Mouse (Mus musculus): ENCODE measurements at regions not wholly inside any gene's neighbourhood (a gene's known extent, or its start where the extent isn't known, plus 50 kb on each side); places are given as distances from the start of the nearest gene placed in this dataset.
"Not testable (repeated sequence)": the region's sequence is repeated elsewhere in the genome, so short reads cannot be mapped to it uniquely, and the experiment has no call there.

- Histone ChIP-seq H3K4me1 (replicated peaks) (no peaks in the 10 kb centered on the region), H3K36me3 (no peaks in the 10 kb centered on the region), H3K4me3 (replicated peaks) (no peak overlapping the region), H3K9me3 (no peaks in the 10 kb centered on the region), H3K27me3 (no peaks in the 10 kb centered on the region), H3K9ac (replicated peaks) (no peak overlapping the region), H3K27ac (no peak overlapping the region), H3K4me2 (no peak overlapping the region)
- no peak for ATAC-seq (ENCODE audit: insufficient number of reproducible peaks, insufficient read depth, low FRiP score, low TSS enrichment, low read depth)
- 79% methylated on average over 1 of the region's 1 CpGs for WGBS
These were observed 1153.0 kb downstream of the Hace1 start for GRCm38 (mm10) chr10:46730601-46731000.

- Histone ChIP-seq H3K4me3 (replicated peaks) (no peak overlapping the region), H3K4me2 (no peak overlapping the region), H3K36me3 (no peaks in the 10 kb centered on the region), H3K27me3 (no peaks in the 10 kb centered on the region), H3K27ac (no peak overlapping the region), H3K9me3 (no peaks in the 10 kb centered on the region), H3K9ac (replicated peaks) (no peak overlapping the region), H3K4me1 (replicated peaks) (no peaks in the 10 kb centered on the region)
- WGBS = 31% methylated on average over 2 of the region's 2 CpGs
- no peak for ATAC-seq (ENCODE audit: insufficient number of reproducible peaks, insufficient read depth, low FRiP score, low TSS enrichment, low read depth)
These were observed 1156.2 kb downstream of the Hace1 start for GRCm38 (mm10) chr10:46733760-46734265.

- no peak overlapping the region for H3K9ac ChIP-seq (replicated peaks)
- ATAC-seq (ENCODE audit: insufficient number of reproducible peaks, insufficient read depth, low FRiP score, low TSS enrichment, low read depth) = no peak
- H3K4me1 ChIP-seq (replicated peaks) = no peaks in the 10 kb centered on the region
- H3K4me3 ChIP-seq (replicated peaks) = no peak overlapping the region
- no peaks in the 10 kb centered on the region for H3K36me3 ChIP-seq
- no peaks in the 10 kb centered on the region for H3K27me3 ChIP-seq
- no peaks in the 10 kb centered on the region for H3K9me3 ChIP-seq
- WGBS = 95% methylated on average over 3 of the region's 3 CpGs
- no peak overlapping the region for H3K27ac ChIP-seq
- H3K4me2 ChIP-seq = no peak overlapping the region
These were observed 1163.5 kb downstream of the Hace1 start for GRCm38 (mm10) chr10:46741098-46741497.

- Histone ChIP-seq H3K4me1 (replicated peaks) (no peaks in the 10 kb centered on the region), H3K4me3 (replicated peaks) (no peak overlapping the region), H3K9ac (replicated peaks) (no peak overlapping the region), H3K36me3 (no peaks in the 10 kb centered on the region), H3K4me2 (no peak overlapping the region), H3K9me3 (no peaks in the 10 kb centered on the region), H3K27me3 (no peaks in the 10 kb centered on the region), H3K27ac (no peak overlapping the region)
- 82% methylated on average over 3 of the region's 3 CpGs for WGBS
- ATAC-seq (ENCODE audit: insufficient number of reproducible peaks, insufficient read depth, low FRiP score, low TSS enrichment, low read depth) = no peak
These were observed 1164.5 kb downstream of the Hace1 start for GRCm38 (mm10) chr10:46742131-46742530.

- Histone ChIP-seq H3K9ac (replicated peaks) (no peak overlapping the region), H3K4me2 (no peak overlapping the region), H3K27ac (no peak overlapping the region), H3K4me3 (replicated peaks) (no peak overlapping the region), H3K27me3 (no peaks in the 10 kb centered on the region), H3K9me3 (no peaks in the 10 kb centered on the region), H3K4me1 (replicated peaks) (no peaks in the 10 kb centered on the region), H3K36me3 (no peaks in the 10 kb centered on the region)
- WGBS = 69% methylated on average over 1 of the region's 1 CpGs
- ATAC-seq (ENCODE audit: insufficient number of reproducible peaks, insufficient read depth, low FRiP score, low TSS enrichment, low read depth) = no peak
These were observed 1183.3 kb downstream of the Hace1 start for GRCm38 (mm10) chr10:46760923-46761322.

GRCm38 (mm10) chr10:46778729-46779128 lies 1201.1 kb downstream of the Hace1 start:
- ATAC-seq (ENCODE audit: insufficient number of reproducible peaks, insufficient read depth, low FRiP score, low TSS enrichment, low read depth) = no peak
- Histone ChIP-seq H3K4me1 (replicated peaks) (no peaks in the 10 kb centered on the region), H3K27ac (no peak overlapping the region), H3K9me3 (no peaks in the 10 kb centered on the region), H3K4me3 (replicated peaks) (no peak overlapping the region), H3K4me2 (no peak overlapping the region), H3K36me3 (no peaks in the 10 kb centered on the region), H3K27me3 (no peaks in the 10 kb centered on the region), H3K9ac (replicated peaks) (no peak overlapping the region)
- WGBS = 76% methylated on average over 2 of the region's 2 CpGs

- 78% methylated on average over 7 of the region's 7 CpGs for WGBS
- not testable (repeated sequence) for ATAC-seq (ENCODE audit: insufficient number of reproducible peaks, insufficient read depth, low FRiP score, low TSS enrichment, low read depth); H3K4me1 ChIP-seq (replicated peaks); H3K4me3 ChIP-seq (replicated peaks); H3K36me3 ChIP-seq; H3K27me3 ChIP-seq; H3K9ac ChIP-seq (replicated peaks); H3K27ac ChIP-seq; H3K9me3 ChIP-seq; H3K4me2 ChIP-seq
These were observed 1208.1 kb downstream of the Hace1 start for GRCm38 (mm10) chr10:46785723-46786122.

- Histone ChIP-seq H3K27me3 (no peaks in the 10 kb centered on the region), H3K9ac (replicated peaks) (no peak overlapping the region), H3K4me1 (replicated peaks) (no peaks in the 10 kb centered on the region; the same call in 1 of the 2 replicates), H3K4me3 (replicated peaks) (no peak overlapping the region), H3K27ac (no peak overlapping the region), H3K4me2 (no peak overlapping the region), H3K9me3 (no peaks in the 10 kb centered on the region), H3K36me3 (no peaks in the 10 kb centered on the region)
- ATAC-seq (ENCODE audit: insufficient number of reproducible peaks, insufficient read depth, low FRiP score, low TSS enrichment, low read depth) = no peak
- 70% methylated on average over 1 of the region's 1 CpGs for WGBS
These were observed 1236.6 kb downstream of the Hace1 start for GRCm38 (mm10) chr10:46814271-46814670.

GRCm38 (mm10) chr10:46819133-46819532 lies 1241.5 kb downstream of the Hace1 start:
- Histone ChIP-seq H3K36me3 (no peaks in the 10 kb centered on the region), H3K9me3 (no peaks in the 10 kb centered on the region), H3K4me2 (no peak overlapping the region), H3K4me3 (replicated peaks) (no peak overlapping the region), H3K27ac (no peak overlapping the region), H3K4me1 (replicated peaks) (no peaks in the 10 kb centered on the region; the same call in 1 of the 2 replicates), H3K27me3 (no peaks in the 10 kb centered on the region), H3K9ac (replicated peaks) (no peak overlapping the region)
- 70% methylated on average over 2 of the region's 2 CpGs for WGBS
- ATAC-seq (ENCODE audit: insufficient number of reproducible peaks, insufficient read depth, low FRiP score, low TSS enrichment, low read depth) = no peak

- Histone ChIP-seq H3K27ac (no peak overlapping the region), H3K36me3 (no peaks in the 10 kb centered on the region), H3K4me3 (replicated peaks) (no peak overlapping the region), H3K27me3 (no peaks in the 10 kb centered on the region), H3K9me3 (no peaks in the 10 kb centered on the region), H3K9ac (replicated peaks) (no peak overlapping the region), H3K4me1 (replicated peaks) (no peaks in the 10 kb centered on the region; the same call in 1 of the 2 replicates), H3K4me2 (no peak overlapping the region)
- WGBS = 93% methylated on average over 1 of the region's 1 CpGs
- no peak for ATAC-seq (ENCODE audit: insufficient number of reproducible peaks, insufficient read depth, low FRiP score, low TSS enrichment, low read depth)
These were observed 1242.3 kb downstream of the Hace1 start for GRCm38 (mm10) chr10:46819965-46820364.

GRCm38 (mm10) chr10:46823837-46824236 lies 1246.2 kb downstream of the Hace1 start:
- 93% methylated on average over 1 of the region's 1 CpGs for WGBS
- no peaks in the 10 kb centered on the region for H3K36me3 ChIP-seq
- no peaks in the 10 kb centered on the region for H3K27me3 ChIP-seq
- H3K27ac ChIP-seq = no peak overlapping the region
- H3K4me1 ChIP-seq (replicated peaks) = no peaks in the 10 kb centered on the region
- no peak for ATAC-seq (ENCODE audit: insufficient number of reproducible peaks, insufficient read depth, low FRiP score, low TSS enrichment, low read depth)
- H3K4me2 ChIP-seq = no peak overlapping the region
- no peaks in the 10 kb centered on the region for H3K9me3 ChIP-seq
- H3K4me3 ChIP-seq (replicated peaks) = no peak overlapping the region
- H3K9ac ChIP-seq (replicated peaks) = no peak overlapping the region

GRCm38 (mm10) chr10:46826012-46826411 lies 1248.4 kb downstream of the Hace1 start:
- no peak for ATAC-seq (ENCODE audit: insufficient number of reproducible peaks, insufficient read depth, low FRiP score, low TSS enrichment, low read depth)
- Histone ChIP-seq H3K4me1 (replicated peaks) (no peaks in the 10 kb centered on the region), H3K27ac (no peak overlapping the region), H3K27me3 (no peaks in the 10 kb centered on the region), H3K36me3 (no peaks in the 10 kb centered on the region), H3K9ac (replicated peaks) (no peak overlapping the region), H3K4me3 (replicated peaks) (no peak overlapping the region), H3K9me3 (no peaks in the 10 kb centered on the region), H3K4me2 (no peak overlapping the region)
- 66% methylated on average over 3 of the region's 3 CpGs for WGBS
